Comparison of ENCODE assay signal across 8 mouse cellular contexts in the genomic region with DNA sequence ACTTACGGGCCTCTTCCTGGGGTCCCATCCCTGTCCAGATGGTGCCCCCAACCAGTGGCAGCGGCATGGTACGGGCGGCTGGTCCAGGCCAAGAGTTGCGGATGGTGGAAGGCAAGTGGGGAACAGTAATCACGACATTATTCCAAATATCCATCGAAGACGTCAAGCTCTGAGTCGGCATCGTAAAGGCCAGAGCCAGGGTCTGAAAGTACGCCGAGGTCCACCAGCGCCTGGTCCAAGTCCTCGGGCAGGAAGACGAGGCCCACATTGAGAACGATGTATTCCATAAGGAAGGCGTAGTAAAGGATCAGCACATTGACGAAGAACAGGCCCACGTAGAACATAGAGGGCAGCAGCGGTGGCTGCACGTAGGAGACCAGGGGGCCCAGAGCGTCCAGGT. TPM values are rescaled to one million over a fixed set of nuclear protein-coding genes. Genes with fewer than 3 reads are reported as not detected.
DNase-seq lines count a peak whose midpoint lies in the region; ATAC-seq lines count a peak whose summit lies in the region.

No protein-coding gene starts in this region.

- no peaks in the 10 kb centered on the region for H3K27me3 ChIP-seq in erythroblast, embryonic 14.5 days (ENCODE audit: control insufficient read depth)
- H3K27me3 ChIP-seq in hindbrain, embryonic 12.5 days = no peaks in the 10 kb centered on the region
- H3K27me3 ChIP-seq in liver, embryonic 16.5 days (ENCODE audit: control insufficient read depth, insufficient read depth, low read depth, low read length) = no peaks in the 10 kb centered on the region
- no peaks in the 10 kb centered on the region for H3K27me3 ChIP-seq in stomach, embryonic 15.5 days (replicated peaks)

- H3K4me2 ChIP-seq in hindbrain, embryonic 12.5 days (replicated peaks) = peak overlapping the region; percentile 89
- H3K4me2 ChIP-seq in liver, embryonic 16.5 days (ENCODE audit: low read depth, low read length) = peak overlapping the region; percentile 98
- peak overlapping the region; percentile 80 for H3K4me2 ChIP-seq in stomach, embryonic 15.5 days

- no peak for ATAC-seq in erythroblast, adult 5-6 weeks (replicated peaks; ENCODE audit: low FRiP score, poor library complexity, severe bottlenecking)
- peak; percentile 17; the same call in 1 of the 2 replicates for ATAC-seq in hindbrain, embryonic 12.5 days (ENCODE audit: low FRiP score)
- ATAC-seq in liver, embryonic 16.5 days (ENCODE audit: low read depth) = no peak; the same call in 1 of the 2 replicates
- no peak for ATAC-seq in stomach, embryonic 15.5 days (ENCODE audit: insufficient read depth, low FRiP score, low read depth)

- H3K27ac ChIP-seq in hindbrain, embryonic 12.5 days = peak overlapping the region; percentile 85
- H3K27ac ChIP-seq in liver, embryonic 16.5 days (ENCODE audit: low read length) = no peak overlapping the region
- peak overlapping the region; percentile 91 for H3K27ac ChIP-seq in stomach, embryonic 15.5 days

- H3K4me3 ChIP-seq in erythroblast, embryonic 14.5 days (replicated peaks) = peak overlapping the region; percentile 80
- H3K4me3 ChIP-seq in hindbrain, embryonic 12.5 days = peak overlapping the region; percentile 96
- peak overlapping the region; percentile 75 for H3K4me3 ChIP-seq in liver, embryonic 16.5 days (ENCODE audit: low read depth, low read length)
- H3K4me3 ChIP-seq in stomach, embryonic 15.5 days (replicated peaks) = peak overlapping the region; percentile 78

- peaks cover 65% of the 10 kb centered on the region for H3K4me1 ChIP-seq in erythroblast, embryonic 14.5 days (ENCODE audit: control insufficient read depth)
- peaks cover 53% of the 10 kb centered on the region for H3K4me1 ChIP-seq in hindbrain, embryonic 12.5 days
- peaks cover 22% of the 10 kb centered on the region for H3K4me1 ChIP-seq in liver, embryonic 16.5 days (ENCODE audit: control insufficient read depth, low read depth, low read length)
- H3K4me1 ChIP-seq in stomach, embryonic 15.5 days = peaks cover 34% of the 10 kb centered on the region

- WGBS in hindbrain, embryonic 12.5 days = 4% methylated on average over 22 of the region's 22 CpGs
- 7% methylated on average over 22 of the region's 22 CpGs for WGBS in liver, embryonic 16.5 days (ENCODE audit: insufficient replicate concordance)
- 4% methylated on average over 22 of the region's 22 CpGs for WGBS in stomach, embryonic 15.5 days

- DNase-seq in 3T3-L1 (ENCODE audit: low read depth, low spot score) = peak; percentile 49
- peak; percentile 51 for DNase-seq in embryo, embryonic 11 days
- no peak for DNase-seq in ovary, adult 18-20 months (ENCODE audit: low spot score)

- H3K36me3 ChIP-seq in erythroblast, embryonic 14.5 days (ENCODE audit: control insufficient read depth) = no peaks in the 10 kb centered on the region
- H3K36me3 ChIP-seq in hindbrain, embryonic 12.5 days = no peaks in the 10 kb centered on the region
- no peaks in the 10 kb centered on the region for H3K36me3 ChIP-seq in liver, embryonic 16.5 days (ENCODE audit: control insufficient read depth, insufficient read depth)
- no peaks in the 10 kb centered on the region for H3K36me3 ChIP-seq in stomach, embryonic 15.5 days

- H3K9ac ChIP-seq in hindbrain, embryonic 12.5 days = peak overlapping the region; percentile 96
- H3K9ac ChIP-seq in liver, embryonic 16.5 days (ENCODE audit: low read depth, low read length) = peak overlapping the region; percentile 76
- peak overlapping the region; percentile 95 for H3K9ac ChIP-seq in stomach, embryonic 15.5 days

- H3K9me3 ChIP-seq in erythroblast, embryonic 14.5 days (ENCODE audit: control insufficient read depth, low read length) = no peaks in the 10 kb centered on the region
- H3K9me3 ChIP-seq in hindbrain, embryonic 12.5 days (replicated peaks) = no peaks in the 10 kb centered on the region
- H3K9me3 ChIP-seq in liver, embryonic 16.5 days (replicated peaks; ENCODE audit: control insufficient read depth, low read length) = no peaks in the 10 kb centered on the region
- no peaks in the 10 kb centered on the region for H3K9me3 ChIP-seq in stomach, embryonic 15.5 days

RNA-seq across cellular contexts. Expression of a gene that starts 0.6 kb away (rescaled TPM):
- polyA plus RNA-seq in erythroblast, embryonic 14.5 days (2012) = 1.1 and 1.6 TPM in 2 replicates
- total RNA-seq in erythroblast, adult 5-6 weeks (2015; ENCODE audit: low replicate concordance) = 2.5 TPM in 1 of 2 replicates, not detected in the other
- total RNA-seq in erythroblast, adult 5-6 weeks (2017; ENCODE audit: low replicate concordance) = 1.4 TPM in 1 of 2 replicates, not detected in the other
- 22.2 and 27.6 TPM in 2 replicates for polyA plus RNA-seq in hindbrain, embryonic 12.5 days (2016; fragmentation: Nextera tagmentation; extraction: Ambion mirVana)
- polyA plus RNA-seq in liver, embryonic 16.5 days (2015; fragmentation: Nextera tagmentation; extraction: Ambion mirVana) = 1.1 and 1.7 TPM in 2 replicates
- 19.3 and 22.2 TPM in 2 replicates for polyA plus RNA-seq in stomach, embryonic 15.5 days (2015; fragmentation: Nextera tagmentation; extraction: Ambion mirVana)

RNA-seq across cellular contexts. Expression of a gene that starts 2.9 kb away (rescaled TPM):
- polyA plus RNA-seq in erythroblast, embryonic 14.5 days (2012) = 0.99 and 1.1 TPM in 2 replicates
- total RNA-seq in erythroblast, adult 5-6 weeks (2015; ENCODE audit: low replicate concordance) = 4.0 and 6.9 TPM in 2 replicates
- total RNA-seq in erythroblast, adult 5-6 weeks (2017; ENCODE audit: low replicate concordance) = 4.6 and 5.4 TPM in 2 replicates
- polyA plus RNA-seq in hindbrain, embryonic 12.5 days (2016; fragmentation: Nextera tagmentation; extraction: Ambion mirVana) = 51.4 and 55.5 TPM in 2 replicates
- 9.8 and 11.1 TPM in 2 replicates for polyA plus RNA-seq in liver, embryonic 16.5 days (2015; fragmentation: Nextera tagmentation; extraction: Ambion mirVana)
- polyA plus RNA-seq in stomach, embryonic 15.5 days (2015; fragmentation: Nextera tagmentation; extraction: Ambion mirVana) = 31.0 and 31.5 TPM in 2 replicates
